Mouse (Mus musculus): ENCODE results near the gene Esp23. TPM values are rescaled to one million over a fixed set of nuclear protein-coding genes. Genes with fewer than 3 reads are reported as not detected.
"Not testable (repeated sequence)": the region's sequence is repeated elsewhere in the genome, so short reads cannot be mapped to it uniquely, and the experiment has no call there.

Esp23 gene
- not detected in 2 replicates for polyA plus RNA-seq (2014; fragmentation: Nextera tagmentation; extraction: Ambion mirVana)

GRCm38 (mm10) chr17:39076937-39077336 is at the start of gene Esp23:
Esp23 (minus strand) TSS chr17:39077037.
- Histone ChIP-seq H3K27me3 (replicated peaks; ENCODE audit: control insufficient read depth, insufficient read depth, low read length) (no peaks in the 10 kb centered on the region), H3K4me2 (no peak within 1 kb of the TSS), H3K36me3 (ENCODE audit: control insufficient read depth, insufficient read depth, low read length) (no peaks in the 10 kb centered on the region), H3K4me1 (replicated peaks; ENCODE audit: control insufficient read depth, insufficient read depth, low read length) (no peaks in the 10 kb centered on the region), H3K9ac (ENCODE audit: low read depth, low read length) (no peak within 1 kb of the TSS), H3K4me3 (ENCODE audit: low read depth, low read length) (no peak within 1 kb of the TSS), H3K9me3 (ENCODE audit: control insufficient read depth, low read length) (peaks cover 9% of the 10 kb centered on the region), H3K27ac (ENCODE audit: low read depth, low read length) (no peak within 1 kb of the TSS)
- 44% methylated on average over 1 of the region's 1 CpGs for WGBS
- DNase-seq (ENCODE audit: low spot score) (no peak), ATAC-seq (replicated peaks; ENCODE audit: low FRiP score) (no peak)

GRCm38 (mm10) chr17:39107126-39107525 is 30.3 kb upstream of the Esp23 start:
- not testable (repeated sequence) for H3K27me3 ChIP-seq (replicated peaks; ENCODE audit: control insufficient read depth, insufficient read depth, low read length); DNase-seq (ENCODE audit: low spot score); H3K4me3 ChIP-seq (ENCODE audit: low read depth, low read length); H3K4me1 ChIP-seq (replicated peaks; ENCODE audit: control insufficient read depth, insufficient read depth, low read length); H3K9ac ChIP-seq (ENCODE audit: low read depth, low read length); ATAC-seq (replicated peaks; ENCODE audit: low FRiP score); H3K4me2 ChIP-seq; H3K27ac ChIP-seq (ENCODE audit: low read depth, low read length); H3K36me3 ChIP-seq (ENCODE audit: control insufficient read depth, insufficient read depth, low read length); H3K9me3 ChIP-seq (ENCODE audit: control insufficient read depth, low read length)
- WGBS, result 65% methylated on average over 11 of the region's 11 CpGs

- Histone ChIP-seq H3K9me3 (ENCODE audit: control insufficient read depth, low read length) (no peaks in the 10 kb centered on the region), H3K36me3 (ENCODE audit: control insufficient read depth, insufficient read depth, low read length) (no peaks in the 10 kb centered on the region), H3K27me3 (replicated peaks; ENCODE audit: control insufficient read depth, insufficient read depth, low read length) (no peaks in the 10 kb centered on the region), H3K27ac (ENCODE audit: low read depth, low read length) (no peak within 1 kb of the TSS), H3K9ac (ENCODE audit: low read depth, low read length) (no peak within 1 kb of the TSS), H3K4me2 (no peak within 1 kb of the TSS), H3K4me1 (replicated peaks; ENCODE audit: control insufficient read depth, insufficient read depth, low read length) (no peaks in the 10 kb centered on the region), H3K4me3 (ENCODE audit: low read depth, low read length) (no peak within 1 kb of the TSS)
- 87% methylated on average over 1 of the region's 1 CpGs for WGBS
- ATAC-seq (replicated peaks; ENCODE audit: low FRiP score), result no peak
- DNase-seq (ENCODE audit: low spot score), result no peak
Measured at GRCm38 (mm10) chr17:39095034-39095433, 18.2 kb upstream of the Esp23 start, which contains the start of gene Esp22. Esp22 (plus strand) TSS chr17:39095334.

- Histone ChIP-seq H3K36me3 (ENCODE audit: control insufficient read depth, insufficient read depth, low read length) (no peaks in the 10 kb centered on the region), H3K27me3 (replicated peaks; ENCODE audit: control insufficient read depth, insufficient read depth, low read length) (no peaks in the 10 kb centered on the region), H3K4me3 (ENCODE audit: low read depth, low read length) (no peak overlapping the region), H3K27ac (ENCODE audit: low read depth, low read length) (no peak overlapping the region), H3K4me2 (no peak overlapping the region), H3K9me3 (ENCODE audit: control insufficient read depth, low read length) (peaks cover 3% of the 10 kb centered on the region; the same call in 1 of the 2 replicates), H3K4me1 (replicated peaks; ENCODE audit: control insufficient read depth, insufficient read depth, low read length) (no peaks in the 10 kb centered on the region), H3K9ac (ENCODE audit: low read depth, low read length) (no peak overlapping the region)
- ATAC-seq (replicated peaks; ENCODE audit: low FRiP score) (no peak), DNase-seq (ENCODE audit: low spot score) (no peak)
Measured at GRCm38 (mm10) chr17:39063641-39064040, 13.2 kb downstream of the Esp23 start.

GRCm38 (mm10) chr17:39043241-39043640 is 33.6 kb downstream of the Esp23 start, which contains the start of gene Gm21903:
Gm21903 (minus strand) TSS chr17:39043341.
- no peak for ATAC-seq (replicated peaks; ENCODE audit: low FRiP score)
- H3K27ac ChIP-seq (ENCODE audit: low read depth, low read length), result no peak within 1 kb of the TSS
- DNase-seq (ENCODE audit: low spot score), result no peak

GRCm38 (mm10) chr17:39036395-39036794 is 40.4 kb downstream of the Esp23 start, which contains the start of gene Esp24:
Esp24 (plus strand) TSS chr17:39036695.
- ATAC-seq (replicated peaks; ENCODE audit: low FRiP score); H3K27me3 ChIP-seq (replicated peaks; ENCODE audit: control insufficient read depth, insufficient read depth, low read length); H3K27ac ChIP-seq (ENCODE audit: low read depth, low read length); H3K9ac ChIP-seq (ENCODE audit: low read depth, low read length); H3K4me2 ChIP-seq; H3K9me3 ChIP-seq (ENCODE audit: control insufficient read depth, low read length); DNase-seq (ENCODE audit: low spot score); H3K4me1 ChIP-seq (replicated peaks; ENCODE audit: control insufficient read depth, insufficient read depth, low read length); H3K36me3 ChIP-seq (ENCODE audit: control insufficient read depth, insufficient read depth, low read length); H3K4me3 ChIP-seq (ENCODE audit: low read depth, low read length): not testable (repeated sequence)
- 85% methylated on average over 3 of the region's 3 CpGs for WGBS

More at GRCm38 (mm10) chr17:39043241-39043640, 33.6 kb downstream of the Esp23 start, which contains the start of gene Gm21903:
- H3K4me1 ChIP-seq (replicated peaks; ENCODE audit: control insufficient read depth, insufficient read depth, low read length), result no peaks in the 10 kb centered on the region
- no peaks in the 10 kb centered on the region for H3K27me3 ChIP-seq (replicated peaks; ENCODE audit: control insufficient read depth, insufficient read depth, low read length)
- no peak within 1 kb of the TSS for H3K4me3 ChIP-seq (ENCODE audit: low read depth, low read length)
- no peaks in the 10 kb centered on the region for H3K36me3 ChIP-seq (ENCODE audit: control insufficient read depth, insufficient read depth, low read length)
- H3K9me3 ChIP-seq (ENCODE audit: control insufficient read depth, low read length), result no peaks in the 10 kb centered on the region; the same call in 1 of the 2 replicates
- no peak within 1 kb of the TSS for H3K9ac ChIP-seq (ENCODE audit: low read depth, low read length)
- no peak within 1 kb of the TSS for H3K4me2 ChIP-seq

Other genes starting within 250 kb of the Esp23 start
- not detected in 2 replicates for gene Esp24, start 40.3 kb downstream of the Esp23 start, polyA plus RNA-seq (2014; fragmentation: Nextera tagmentation; extraction: Ambion mirVana)
- gene Gm21903, start 33.7 kb downstream of the Esp23 start, polyA plus RNA-seq (2014; fragmentation: Nextera tagmentation; extraction: Ambion mirVana), result not detected in 2 replicates
- gene Esp22, start 18.3 kb upstream of the Esp23 start, polyA plus RNA-seq (2014; fragmentation: Nextera tagmentation; extraction: Ambion mirVana), result not detected in 2 replicates

Measured in liver, embryonic 11.5 days (tissue).